Mouse (Mus musculus): Measurements from ENCODE around the gene Spp2.

DNA sequence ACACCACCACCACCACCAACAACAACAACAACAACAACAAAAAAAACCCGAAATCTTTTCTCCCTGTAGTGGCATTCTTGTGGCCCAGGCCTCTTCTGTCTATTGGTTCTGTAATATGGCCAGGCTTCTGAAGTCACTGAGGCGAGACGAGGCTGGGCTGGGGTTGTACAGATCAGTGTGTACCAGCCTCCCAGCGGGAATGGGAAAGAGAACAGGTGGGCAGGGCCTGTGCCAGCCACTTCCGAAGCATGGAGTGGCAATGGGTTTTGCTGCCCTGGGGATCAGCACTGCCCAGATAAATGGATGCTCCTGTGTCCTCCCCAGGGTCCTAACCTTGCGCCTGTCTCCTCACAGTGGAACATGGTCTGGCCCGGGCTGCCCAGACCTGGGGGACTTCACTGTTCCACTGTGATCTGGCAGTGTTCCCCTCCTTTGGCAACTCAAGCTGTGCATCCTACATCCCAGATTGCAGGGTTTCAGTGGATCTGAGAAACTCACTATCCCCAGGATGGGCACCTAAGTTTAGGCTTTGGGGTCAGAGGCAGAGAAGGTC, 48.6 kb upstream of the Spp2 start:
- TF ChIP-seq USF1 (IDR thresholded peaks at IDR 0.05; ENCODE audit: low read depth) = no peak
- TF ChIP-seq POLR2A (IDR thresholded peaks at IDR 0.05; ENCODE audit: insufficient read length, low read depth) = no peak
- no peak for TF ChIP-seq MYOD1 (IDR thresholded peaks at IDR 0.05; ENCODE audit: control insufficient read depth in 1 of 3, insufficient read length in 2 of 3, low read depth in 2 of 3)
- no peak for TF ChIP-seq SRF (IDR thresholded peaks at IDR 0.05; ENCODE audit: control insufficient read depth, insufficient read length, low read depth)
- no peak for TF ChIP-seq REST (IDR thresholded peaks at IDR 0.05; ENCODE audit: insufficient read depth, insufficient read length)
- TF ChIP-seq E2F4 (IDR thresholded peaks at IDR 0.05; ENCODE audit: insufficient read depth) = no peak
- TF ChIP-seq POLR2AphosphoS2 (IDR thresholded peaks at IDR 0.05; ENCODE audit: insufficient read length, low read depth) = no peak
- TF ChIP-seq MYOG (IDR thresholded peaks at IDR 0.05; ENCODE audit: control insufficient read depth in 1 of 3, insufficient read depth in 1 of 3, insufficient read length in 2 of 3, low read depth in 2 of 3) = no peak
- no peak for TF ChIP-seq TCF3 (IDR thresholded peaks at IDR 0.05; ENCODE audit: insufficient read length, low read depth)
- TF ChIP-seq TCF12 (IDR thresholded peaks at IDR 0.05; ENCODE audit: insufficient read depth, poor library complexity, severe bottlenecking) = no peak
- TF ChIP-seq CEBPB (IDR thresholded peaks at IDR 0.05; ENCODE audit: insufficient read depth, poor library complexity, severe bottlenecking) = no peak
- no peak for TF ChIP-seq MAX (IDR thresholded peaks at IDR 0.05; ENCODE audit: low read depth)
